17 mouse cellular contexts compared by ENCODE assay signal in the genomic region with DNA sequence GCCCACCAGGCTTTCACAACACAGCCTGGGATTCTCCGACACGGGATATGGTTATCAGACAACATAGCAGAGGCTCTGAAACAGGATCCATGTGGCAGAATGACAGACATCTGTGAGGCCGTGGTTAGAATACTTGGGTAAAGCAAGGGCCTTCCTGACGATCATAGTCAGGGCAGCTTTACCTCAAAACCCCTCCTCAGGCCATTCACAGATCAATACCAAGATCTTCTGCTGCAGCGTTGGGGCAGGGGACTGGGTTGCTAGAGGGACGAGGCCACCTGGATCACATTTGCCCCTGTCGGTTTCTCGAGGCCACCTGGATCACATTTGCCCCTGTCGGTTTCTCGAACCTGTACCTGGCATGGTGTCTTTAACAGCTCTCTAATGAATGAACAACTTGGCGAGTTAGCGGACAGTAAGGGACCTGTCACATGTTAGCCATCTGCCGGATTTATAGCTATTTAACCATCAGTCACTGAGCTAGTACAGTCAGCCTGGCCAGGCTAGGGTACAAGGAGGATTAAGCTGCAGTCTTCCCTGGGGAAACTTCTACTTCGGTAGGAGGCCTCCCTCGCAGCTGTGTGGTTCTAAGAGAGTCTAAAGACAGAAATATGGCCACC.
DNase-seq lines count a peak whose midpoint lies in the region; ATAC-seq and TF ChIP-seq lines count a peak whose summit lies in the region.
"Had no signal": no experiment of that assay in that cellular context is flagged by ENCODE, and none has a peak within 500 bp of the region (broad histone marks: within the 10 kb centered on the region; RNA-seq: fewer than 3 reads in every experiment).

No protein-coding gene starts in this region.

- no peaks in the 10 kb centered on the region for H3K9me3 ChIP-seq in midbrain, postnatal 0 days (ENCODE audit: low read length)
- no peaks in the 10 kb centered on the region for H3K9me3 ChIP-seq in midbrain, embryonic 10.5 days (replicated peaks)
- no peaks in the 10 kb centered on the region for H3K9me3 ChIP-seq in stomach, embryonic 15.5 days
- H3K9me3 ChIP-seq: kidney, embryonic 15.5 days; midbrain, embryonic 12.5 days had no signal

- H3K9ac ChIP-seq in midbrain, postnatal 0 days (replicated peaks; ENCODE audit: low read length, poor library complexity, severe bottlenecking) = no peak overlapping the region
- no peak overlapping the region for H3K9ac ChIP-seq in stomach, embryonic 15.5 days
- H3K9ac ChIP-seq: forebrain, postnatal 0 days; kidney, embryonic 15.5 days; liver, postnatal 0 days; midbrain, embryonic 12.5 days had no signal

- H3K4me3 ChIP-seq in gastrocnemius, adult 2 months = peak overlapping the region; percentile 28
- H3K4me3 ChIP-seq in midbrain, postnatal 0 days (ENCODE audit: low read depth, low read length) = no peak overlapping the region
- H3K4me3 ChIP-seq in midbrain, embryonic 10.5 days = no peak overlapping the region
- no peak overlapping the region for H3K4me3 ChIP-seq in stomach, embryonic 15.5 days (replicated peaks)
- H3K4me3 ChIP-seq: kidney, embryonic 15.5 days; midbrain, embryonic 12.5 days had no signal

- no peak for TF ChIP-seq CTCF in gastrocnemius, adult 2 months (IDR thresholded peaks at IDR 0.05)
- no peak for TF ChIP-seq CTCF in midbrain, postnatal 0 days (IDR thresholded peaks at IDR 0.05)

- H3K27ac ChIP-seq in gastrocnemius, adult 2 months = no peak overlapping the region
- H3K27ac ChIP-seq in midbrain, postnatal 0 days (ENCODE audit: low read depth, low read length) = no peak overlapping the region
- no peak overlapping the region for H3K27ac ChIP-seq in midbrain, embryonic 10.5 days (replicated peaks)
- peak overlapping the region; percentile 4; the same call in 1 of the 2 replicates for H3K27ac ChIP-seq in stomach, embryonic 15.5 days
- H3K27ac ChIP-seq: kidney, embryonic 15.5 days; midbrain, embryonic 12.5 days had no signal

- no peak for ATAC-seq in midbrain, postnatal 0 days (ENCODE audit: low FRiP score)
- ATAC-seq in stomach, embryonic 15.5 days (ENCODE audit: insufficient read depth, low FRiP score, low read depth) = no peak
- ATAC-seq: forebrain, postnatal 0 days; liver, postnatal 0 days had no signal

- DNase-seq in gastrocnemius, adult 2 months = no peak
- DNase-seq in gastrocnemius, postnatal 36 days = no peak
- peak; percentile 60 for DNase-seq in midbrain, postnatal 0 days (ENCODE audit: low spot score)
- DNase-seq in midbrain, embryonic 10.5 days (ENCODE audit: low spot score) = no peak
- peak; percentile 51 for DNase-seq in forelimb bud, embryonic 11.5 days (ENCODE audit: low read depth, low spot score)
- no peak for DNase-seq in adrenal gland, postnatal 4 days (ENCODE audit: low spot score in 2 of 2)
- no peak for DNase-seq in layer of hippocampus, postnatal 10 days (ENCODE audit: low spot score in 2 of 2)
- DNase-seq: adrenal gland, adult 2 months; cerebellum, adult 11-12 months; forebrain, postnatal 0 days; gastrocnemius, postnatal 10 days; liver, postnatal 0 days; lung, postnatal 14 days; thymus, postnatal 25 days had no signal

- no peaks in the 10 kb centered on the region for H3K4me1 ChIP-seq in midbrain, postnatal 0 days (ENCODE audit: insufficient read depth, low read length)
- peaks cover 19% of the 10 kb centered on the region for H3K4me1 ChIP-seq in midbrain, embryonic 10.5 days
- 0 out of 2 replicates have a peak, but pooled peaks cover 16% of the 10 kb centered on the region for H3K4me1 ChIP-seq in stomach, embryonic 15.5 days

- H3K36me3 ChIP-seq in midbrain, postnatal 0 days (ENCODE audit: insufficient read depth, low read length) = no peaks in the 10 kb centered on the region
- no peaks in the 10 kb centered on the region for H3K36me3 ChIP-seq in midbrain, embryonic 10.5 days
- H3K36me3 ChIP-seq in stomach, embryonic 15.5 days = no peaks in the 10 kb centered on the region
- H3K36me3 ChIP-seq: kidney, embryonic 15.5 days; midbrain, embryonic 12.5 days had no signal

- WGBS in midbrain, postnatal 0 days = 66% methylated on average over 15 of the region's 15 CpGs
- 77% methylated on average over 15 of the region's 15 CpGs for WGBS in midbrain, embryonic 10.5 days
- 66% methylated on average over 15 of the region's 15 CpGs for WGBS in stomach, embryonic 15.5 days

- intact Hi-C loops in gastrocnemius, adult 2 months (cut with DNase I) = no loop called here
- intact Hi-C loops in gastrocnemius, postnatal 36 days (cut with DNase I) = no loop called here

- H3K27me3 ChIP-seq in midbrain, postnatal 0 days (ENCODE audit: insufficient read depth, low read length) = no peaks in the 10 kb centered on the region
- H3K27me3 ChIP-seq in midbrain, embryonic 10.5 days (ENCODE audit: low read depth, poor library complexity, severe bottlenecking) = no peaks in the 10 kb centered on the region
- H3K27me3 ChIP-seq in stomach, embryonic 15.5 days (replicated peaks) = no peaks in the 10 kb centered on the region
- H3K27me3 ChIP-seq: kidney, embryonic 15.5 days; midbrain, embryonic 12.5 days had no signal

- no peak overlapping the region for H3K4me2 ChIP-seq in midbrain, postnatal 0 days (ENCODE audit: low read depth, low read length, poor library complexity, severe bottlenecking)
- H3K4me2 ChIP-seq in stomach, embryonic 15.5 days = no peak overlapping the region
- H3K4me2 ChIP-seq: kidney, embryonic 15.5 days; midbrain, embryonic 12.5 days had no signal

Comparison
In these comparisons a context has a peak if more than half of its experiments do, and no peak if none do; other contexts are left out.
1. DNase-seq: peak in midbrain, postnatal 0 days (single experiment) and forelimb bud, embryonic 11.5 days (single experiment); none in gastrocnemius, adult 2 months (single experiment), gastrocnemius, postnatal 36 days (0 of 2), midbrain, embryonic 10.5 days (single experiment), adrenal gland, postnatal 4 days (0 of 2) and layer of hippocampus, postnatal 10 days (0 of 2).